Mouse (Mus musculus): Measurements from ENCODE around the gene Gcgr. TPM values are rescaled to one million over a fixed set of nuclear protein-coding genes. Genes with fewer than 3 reads are reported as not detected.

Gene Gcgr
- total RNA-seq, 1 experiment from 2014 or later: not detected

Other genes starting within 250 kb of the Gcgr start
- 814 and 932 TPM in 2 replicates for gene Actg1, start 182.2 kb upstream of the Gcgr start, total RNA-seq (2017)
- 0.15 TPM in 1 of 2 replicates, not detected in the other for gene Fscn2, start 169.2 kb upstream of the Gcgr start, total RNA-seq (2017)
- 9.9 and 20.1 TPM in 2 replicates for gene Faap100, start 151.9 kb upstream of the Gcgr start, total RNA-seq (2017)
- gene Nploc4, start 93.0 kb upstream of the Gcgr start, total RNA-seq (2017): 30.3 and 43.1 TPM in 2 replicates
- not detected in 2 replicates for gene Tspan10, start 88.1 kb upstream of the Gcgr start, total RNA-seq (2017)
- gene Pde6g, start 77.2 kb upstream of the Gcgr start, total RNA-seq (2017): not detected in 2 replicates
- gene Oxld1, start 72.6 kb upstream of the Gcgr start, total RNA-seq (2017): 10.2 and 12.0 TPM in 2 replicates
- 58.3 and 96.4 TPM in 2 replicates for gene Ccdc137, start 72.6 kb upstream of the Gcgr start, total RNA-seq (2017)
- 12.8 and 24.0 TPM in 2 replicates for gene Arl16, start 63.1 kb upstream of the Gcgr start, total RNA-seq (2017)
- gene Mrpl12, start 46.1 kb upstream of the Gcgr start, total RNA-seq (2017): 63.4 and 112 TPM in 2 replicates
- gene Slc25a10, start 38.9 kb upstream of the Gcgr start, total RNA-seq (2017): 10.8 and 11.4 TPM in 2 replicates
- gene Mcrip1, start 19.0 kb downstream of the Gcgr start, total RNA-seq (2017): 11.6 and 21.4 TPM in 2 replicates
- not detected in 2 replicates for gene Ppp1r27, start 20.4 kb downstream of the Gcgr start, total RNA-seq (2017)
- 384 and 534 TPM in 2 replicates for gene P4hb, start 42.6 kb downstream of the Gcgr start, total RNA-seq (2017)
- 110 and 120 TPM in 2 replicates for gene Arhgdia, start 50.9 kb downstream of the Gcgr start, total RNA-seq (2017)
- 110 and 227 TPM in 2 replicates for gene Alyref, start 67.7 kb downstream of the Gcgr start, total RNA-seq (2017)
- gene Anapc11, start 67.7 kb downstream of the Gcgr start, total RNA-seq (2017): 18.1 and 32.6 TPM in 2 replicates
- not detected in 2 replicates for gene Npb, start 77.8 kb downstream of the Gcgr start, total RNA-seq (2017)
- gene Pcyt2, start 87.2 kb downstream of the Gcgr start, total RNA-seq (2017): 38.6 and 41.7 TPM in 2 replicates
- 52.4 and 56.7 TPM in 2 replicates for gene Sirt7, start 94.5 kb downstream of the Gcgr start, total RNA-seq (2017)
- 18.1 and 33.2 TPM in 2 replicates for gene Mafg, start 102.9 kb downstream of the Gcgr start, total RNA-seq (2017)
- 0.88 and 2.1 TPM in 2 replicates for gene Pycr1, start 113.1 kb downstream of the Gcgr start, total RNA-seq (2017)
- gene Myadml2, start 117.5 kb downstream of the Gcgr start, total RNA-seq (2017): 0.94 TPM in 1 of 2 replicates, not detected in the other
- not detected in 2 replicates for gene Notum, start 130.5 kb downstream of the Gcgr start, total RNA-seq (2017)
- gene Aspscr1, start 142.3 kb downstream of the Gcgr start, total RNA-seq (2017): 37.1 and 48.8 TPM in 2 replicates
- gene Cenpx, start 183.0 kb downstream of the Gcgr start, total RNA-seq (2017): 58.2 and 91.7 TPM in 2 replicates
- gene Lrrc45, start 183.2 kb downstream of the Gcgr start, total RNA-seq (2017): 34.2 and 34.5 TPM in 2 replicates
- gene Rac3, start 190.8 kb downstream of the Gcgr start, total RNA-seq (2017): not detected in 2 replicates
- 12.5 and 21.0 TPM in 2 replicates for gene Dcxr, start 196.6 kb downstream of the Gcgr start, total RNA-seq (2017)
- gene Cbr2, start 201.4 kb downstream of the Gcgr start, total RNA-seq (2017): not detected in 2 replicates
- 10.3 and 10.5 TPM in 2 replicates for gene Hmga1b, start 232.1 kb downstream of the Gcgr start, total RNA-seq (2017)